Mouse (Mus musculus): ENCODE data around the gene Meis2.

- TF ChIP-seq ZC3H11A (IDR thresholded peaks at IDR 0.05; ENCODE audit: borderline replicate concordance, low read depth, low read length) (no peak), ZNF384 (IDR thresholded peaks at IDR 0.05; ENCODE audit: low read depth, low read length) (no peak), MAFK (IDR thresholded peaks at IDR 0.05; ENCODE audit: insufficient read depth, low read depth, low read length) (no peak)
Observed at GRCm38 (mm10) chr2:115893113-115893512, 172.5 kb downstream of the Meis2 start.

All from ES-E14 (cell line).